Mouse (Mus musculus) forebrain, postnatal 0 days (tissue): ENCODE measurements around the gene Nol12. TPM values are rescaled to one million over a fixed set of nuclear protein-coding genes. Genes with fewer than 3 reads are reported as not detected.
A peak's percentile ranks its signal among the peaks of the same experiment; 100 is the strongest.

ENCODE experiments used
- ATAC-seq: fragments of 200-750 bp; cut with Nextera tagmentation; 2 replicates; pipeline ENCODE4 v1.8.0; 2017; ENCODE audit warnings: mild to moderate bottlenecking, moderate library complexity
- DNase-seq: peaks from one replicate; pipeline ENCODE4 v3.0.0-alpha.2; 2015
- H3K27ac ChIP-seq: fragments of 300-500 bp; sonication (generic); 2 replicates; pipeline ENCODE4 v1.5.1; 2014; ENCODE audit warnings: low read depth, mild to moderate bottlenecking, antibody characterized with exemption, low read length, moderate library complexity, mixed read lengths
- H3K27me3 ChIP-seq: fragments of 300-500 bp; sonication (generic); 2 replicates; pipeline ENCODE4 v1.6.1; 2014; ENCODE audit warnings: mild to moderate bottlenecking, low read length, mixed read lengths; ENCODE audit not compliant: insufficient read depth
- H3K36me3 ChIP-seq: fragments of 300-500 bp; sonication (generic); 2 replicates; pipeline ENCODE4 v1.6.1; 2014; ENCODE audit warnings: mild to moderate bottlenecking, moderate library complexity; ENCODE audit not compliant: insufficient read depth
- H3K4me1 ChIP-seq: fragments of 300-500 bp; sonication (generic); 2 replicates; pipeline ENCODE4 v1.6.1; 2014; ENCODE audit warnings: antibody characterized with exemption; ENCODE audit not compliant: insufficient read depth
- H3K4me2 ChIP-seq: fragments of 300-500 bp; sonication (generic); 2 replicates; pipeline ENCODE4 v1.6.1; 2014; ENCODE audit warnings: low read depth, mild to moderate bottlenecking, moderate library complexity
- H3K4me3 ChIP-seq: fragments of 300-500 bp; sonication (generic); 2 replicates; pipeline ENCODE4 v1.5.1; 2014; ENCODE audit warnings: low read depth, low read length, mixed read lengths
- H3K9ac ChIP-seq: fragments of 300-500 bp; sonication (generic); 2 replicates; pipeline ENCODE4 v1.6.1; 2014; ENCODE audit warnings: mild to moderate bottlenecking
- H3K9me3 ChIP-seq: fragments of 300-500 bp; sonication (generic); 2 replicates; pipeline ENCODE4 v1.6.1; 2016; ENCODE audit warnings: low read length
- CTCF ChIP-seq: sonication (generic); IDR thresholded peaks from 2 replicates; pipeline ENCODE4 v1.5.1; 2016; ENCODE audit warnings: antibody characterized with exemption, control low read depth, low read depth
- WGBS: fragments of 180-500 bp; shearing (Covaris S2); extraction: QIAGEN DNeasy Blood & Tissue Kit; methylation state at CpG from one replicate; pipeline ENCODE4 v1.1.7; 2014; 5-methylcytosine and 5-hydroxymethylcytosine counted together
- polyA plus RNA-seq: library from polyadenylated mRNA; unstranded; fragments of >200 nt; fragmentation: Nextera tagmentation; extraction: Ambion mirVana; gene quantifications from 2 replicates; pipeline ENCODE4 v1.2.1, GENCODE M21; 2015
- total RNA-seq: library from RNA; depleted of rRNA; stranded (reverse); fragments of >200 nt; gene quantifications from 2 replicates; pipeline ENCODE4 v1.2.3, GENCODE M21; 2014

Nol12 gene
- total and polyA plus RNA-seq, 2 experiments from 2014 or later = 17.6 to 60.3 TPM

GRCm38 (mm10) chr15:78948152-78948725 is 13.5 kb downstream of the Nol12 start:
- TF ChIP-seq CTCF = no peak
- no peak for DNase-seq
- Histone ChIP-seq H3K4me1 (peaks cover 11% of the 10 kb centered on the region; the same call in 1 of the 2 replicates), H3K9ac (peak overlapping the region; percentile 86), H3K27me3 (no peaks in the 10 kb centered on the region), H3K9me3 (no peaks in the 10 kb centered on the region), H3K4me3 (peak overlapping the region; percentile 77), H3K27ac (peak overlapping the region; percentile 73), H3K4me2 (peak overlapping the region; percentile 76), H3K36me3 (peaks cover 14% of the 10 kb centered on the region; the same call in 1 of the 2 replicates)
- ATAC-seq = peak; percentile 43; the same call in 1 of the 2 replicates
- WGBS = 3% methylated on average over 11 of the region's 11 CpGs

- H3K9me3 ChIP-seq = no peaks in the 10 kb centered on the region
- no peak overlapping the region for H3K27ac ChIP-seq
- 94% methylated on average over 3 of the region's 3 CpGs for WGBS
- H3K27me3 ChIP-seq = no peaks in the 10 kb centered on the region
- TF ChIP-seq CTCF = no peak
- H3K4me1 ChIP-seq = peaks cover 11% of the 10 kb centered on the region; the same call in 1 of the 2 replicates
- peak overlapping the region; percentile 76 for H3K4me2 ChIP-seq
- DNase-seq = no peak
- peak overlapping the region; percentile 77 for H3K4me3 ChIP-seq
- ATAC-seq = no peak
- H3K9ac ChIP-seq = no peak overlapping the region
- peaks cover 14% of the 10 kb centered on the region; the same call in 1 of the 2 replicates for H3K36me3 ChIP-seq
Measured at GRCm38 (mm10) chr15:78948883-78949282, 14.2 kb downstream of the Nol12 start.

DNA sequence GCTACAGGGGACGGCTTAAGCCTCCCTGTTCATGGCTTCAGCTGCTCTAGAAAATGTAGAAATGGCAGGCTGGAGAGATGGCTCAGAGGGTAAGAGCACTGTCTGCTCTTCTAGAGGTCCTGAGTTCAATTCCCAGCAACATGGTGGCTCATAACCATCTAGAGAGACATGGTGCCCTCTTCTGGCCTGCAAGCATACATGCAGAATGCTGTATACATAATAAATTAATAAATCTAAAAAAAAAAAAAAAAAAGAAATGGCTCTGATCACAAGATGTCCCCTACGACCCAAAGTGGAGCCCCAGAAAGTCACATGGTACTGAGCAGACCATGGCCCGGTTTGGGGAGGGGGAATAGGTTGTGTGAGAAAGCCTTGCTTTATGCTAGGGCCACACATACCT is 20.9 kb downstream of the Nol12 start:
- ATAC-seq = no peak
- Histone ChIP-seq H3K4me2 (no peak overlapping the region), H3K36me3 (peaks cover 48% of the 10 kb centered on the region), H3K27ac (no peak overlapping the region), H3K27me3 (no peaks in the 10 kb centered on the region), H3K4me1 (no peaks in the 10 kb centered on the region), H3K4me3 (no peak overlapping the region), H3K9me3 (no peaks in the 10 kb centered on the region), H3K9ac (no peak overlapping the region)
- TF ChIP-seq CTCF = 0 out of 2 replicates have a peak, but pooled peaks have one; percentile 18
- no peak for DNase-seq
- WGBS = 77% methylated on average over 3 of the region's 3 CpGs

GRCm38 (mm10) chr15:78956351-78956750 is 21.6 kb downstream of the Nol12 start:
- Histone ChIP-seq H3K27me3 (no peaks in the 10 kb centered on the region), H3K4me1 (no peaks in the 10 kb centered on the region), H3K4me3 (no peak overlapping the region), H3K27ac (no peak overlapping the region), H3K9ac (no peak overlapping the region), H3K36me3 (peaks cover 51% of the 10 kb centered on the region), H3K9me3 (no peaks in the 10 kb centered on the region), H3K4me2 (no peak overlapping the region)
- WGBS = 89% methylated on average over 4 of the region's 4 CpGs
- DNase-seq = no peak
- ATAC-seq = no peak
- TF ChIP-seq CTCF = peak; percentile 45

- no peak for TF ChIP-seq CTCF
- Histone ChIP-seq H3K9ac (no peak overlapping the region), H3K27me3 (no peaks in the 10 kb centered on the region), H3K36me3 (peaks cover 56% of the 10 kb centered on the region), H3K27ac (no peak overlapping the region), H3K9me3 (no peaks in the 10 kb centered on the region), H3K4me1 (no peaks in the 10 kb centered on the region), H3K4me2 (no peak overlapping the region), H3K4me3 (no peak overlapping the region)
- DNase-seq (no peak), ATAC-seq (no peak)
- WGBS = 82% methylated on average over 15 of the region's 15 CpGs
Measured at GRCm38 (mm10) chr15:78957021-78957420, 22.3 kb downstream of the Nol12 start.

GRCm38 (mm10) chr15:78959537-78959936 is 24.8 kb downstream of the Nol12 start:
- no peak overlapping the region for H3K27ac ChIP-seq
- no peak overlapping the region for H3K4me3 ChIP-seq
- WGBS = 96% methylated on average over 11 of the region's 11 CpGs
- H3K9me3 ChIP-seq = no peaks in the 10 kb centered on the region
- ATAC-seq = no peak
- H3K4me1 ChIP-seq = no peaks in the 10 kb centered on the region
- peaks cover 69% of the 10 kb centered on the region for H3K36me3 ChIP-seq
- DNase-seq = no peak
- no peak overlapping the region for H3K4me2 ChIP-seq
- H3K9ac ChIP-seq = no peak overlapping the region
- no peak for TF ChIP-seq CTCF
- H3K27me3 ChIP-seq = no peaks in the 10 kb centered on the region

DNA sequence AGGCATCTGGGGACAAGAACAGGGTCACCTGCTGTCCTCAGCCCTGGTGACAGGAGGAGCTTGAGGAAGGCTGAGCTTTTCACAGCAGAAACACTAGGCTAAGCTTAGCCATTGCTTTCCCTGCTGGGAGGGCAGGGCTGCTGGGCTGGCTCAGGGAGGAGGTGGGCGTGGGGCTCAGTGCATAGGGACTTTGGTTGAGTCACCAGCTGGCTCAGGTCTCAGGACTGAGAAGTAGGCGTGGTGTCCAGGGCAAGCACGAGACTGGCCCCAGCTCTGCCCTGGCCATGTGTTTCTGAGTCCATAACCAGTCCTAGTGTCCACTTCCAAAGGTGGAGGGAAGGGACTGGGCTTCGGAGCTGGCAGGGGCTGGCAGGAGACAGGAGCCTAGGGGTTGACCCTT is 25.4 kb downstream of the Nol12 start:
- ATAC-seq (no peak), DNase-seq (no peak)
- H3K4me3 ChIP-seq = no peak overlapping the region
- no peak overlapping the region for H3K4me2 ChIP-seq
- H3K27ac ChIP-seq = no peak overlapping the region
- no peaks in the 10 kb centered on the region for H3K9me3 ChIP-seq
- WGBS = 80% methylated on average over 4 of the region's 4 CpGs
- no peak overlapping the region for H3K9ac ChIP-seq
- H3K36me3 ChIP-seq = peaks cover 73% of the 10 kb centered on the region
- H3K27me3 ChIP-seq = no peaks in the 10 kb centered on the region
- TF ChIP-seq CTCF = no peak
- no peaks in the 10 kb centered on the region for H3K4me1 ChIP-seq
